Mouse (Mus musculus): ENCODE results near the gene Cox8b.

DNA sequence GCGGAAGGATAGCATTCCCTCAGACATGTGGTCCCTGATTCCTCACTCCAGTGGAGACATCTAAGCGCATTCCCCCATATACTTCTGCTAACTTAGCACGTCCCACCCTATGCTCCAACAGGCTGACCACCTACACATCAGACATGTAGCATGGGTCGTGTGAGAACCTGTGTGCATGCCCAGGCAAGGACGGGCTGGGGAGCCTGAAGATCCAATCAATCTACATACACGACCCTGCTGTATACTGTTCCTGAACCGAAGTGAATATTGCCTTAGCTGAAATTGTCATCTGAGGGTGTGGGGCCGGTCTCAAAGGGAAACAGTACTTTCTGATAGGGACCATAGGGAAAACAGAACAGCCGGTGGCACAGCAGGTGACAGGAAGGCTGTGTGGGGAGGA is 45.1 kb downstream of the Cox8b start:
- TF ChIP-seq GATA1 (IDR thresholded peaks at IDR 0.05; ENCODE audit: low read length) (no peak), TAL1 (IDR thresholded peaks at IDR 0.05; ENCODE audit: low read length) (no peak)

All from erythroblast, embryonic 14.5 days (primary cell).